Mouse (Mus musculus): ENCODE results near the gene Cyb5r3. TPM values are rescaled to one million over a fixed set of nuclear protein-coding genes. Genes with fewer than 3 reads are reported as not detected.

Cyb5r3 gene
- total RNA-seq, 2 experiments from 2014 or later, result 80.9 to 89.8 TPM

DNA sequence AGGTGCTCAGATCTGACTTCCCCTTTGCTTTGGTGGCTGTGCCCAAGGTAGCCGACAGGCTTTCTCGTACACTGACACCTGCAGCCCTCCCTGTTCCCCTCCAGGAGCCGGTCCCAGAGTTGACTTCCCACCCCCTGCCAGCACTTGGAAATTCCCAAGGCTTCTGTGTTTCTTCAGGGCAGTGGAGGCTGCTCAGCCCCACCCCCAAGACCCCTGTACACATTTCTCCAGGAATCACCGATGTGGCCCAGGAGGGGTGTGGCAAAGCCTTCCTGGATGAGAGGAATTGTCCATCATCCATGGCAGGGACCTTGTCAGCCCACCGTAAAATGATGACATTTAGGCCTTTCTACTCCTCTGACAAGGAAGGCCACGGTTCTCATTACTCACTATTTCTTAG, 61.1 kb downstream of the Cyb5r3 start:
- no peak for DNase-seq (ENCODE audit: low spot score in 2 of 2)

DNA sequence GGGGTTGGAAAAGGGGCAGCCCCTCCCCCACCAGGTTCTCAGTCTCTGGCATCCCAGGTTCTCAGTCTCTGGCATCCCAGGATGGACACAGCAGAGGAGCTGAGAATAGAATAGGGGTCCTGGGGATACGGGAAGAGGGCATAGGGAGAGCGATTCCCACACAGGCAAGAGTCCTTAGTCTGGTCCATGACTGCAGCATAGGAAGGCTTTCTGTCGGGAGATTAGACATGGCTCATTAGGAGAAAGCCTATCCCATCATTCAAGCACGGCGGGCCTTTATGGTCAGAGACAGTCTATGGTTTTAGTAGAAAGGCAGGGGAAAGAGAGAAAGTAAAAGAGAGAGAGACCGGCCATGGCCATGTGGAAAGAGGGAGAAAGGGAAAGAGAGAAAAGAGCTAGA, 64.6 kb downstream of the Cyb5r3 start:
- DNase-seq (ENCODE audit: low spot score in 2 of 2), result no peak

DNA sequence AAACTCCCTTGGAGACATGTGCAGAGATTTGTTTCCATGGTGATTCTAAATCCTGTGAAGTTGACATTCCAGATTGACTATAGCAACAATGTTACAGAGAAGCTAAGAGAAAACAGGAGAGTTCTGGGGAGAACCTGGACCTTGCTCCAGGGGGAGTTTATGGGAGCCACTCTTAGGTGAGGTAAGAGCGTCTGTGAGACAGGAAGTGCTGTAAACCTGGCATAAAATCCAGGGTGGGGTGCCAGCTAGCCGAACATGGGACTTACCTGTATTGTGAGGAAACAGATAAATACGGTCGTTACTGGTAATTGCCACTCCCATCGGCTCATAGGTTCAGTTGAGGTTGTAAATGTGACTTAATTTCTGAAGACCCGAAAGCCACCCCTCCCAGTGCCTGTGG, 66.0 kb downstream of the Cyb5r3 start:
- DNase-seq (ENCODE audit: low spot score in 2 of 2), result no peak

Other genes with a start within 250 kb of the Cyb5r3 start
- 100 to 1,000 TPM; 155 to 157 TPM for gene Tcf20, start 184.7 kb downstream of the Cyb5r3 start, total RNA-seq (2021)
- 1 to 10 TPM; 2.3 to 2.4 TPM for gene Nfam1, start 139.3 kb downstream of the Cyb5r3 start, total RNA-seq (2021)
- gene Serhl, start 83.1 kb downstream of the Cyb5r3 start, total RNA-seq (2021), result 10 to 100 TPM in 1 of 2 experiments, 1 to 10 TPM in 1; 9.0 to 15.0 TPM
- 100 to 1,000 TPM; 128 to 133 TPM for gene Rrp7a, start 49.8 kb downstream of the Cyb5r3 start, total RNA-seq (2021)
- gene Poldip3, start 23.2 kb downstream of the Cyb5r3 start, total RNA-seq (2021), result 10 to 100 TPM; 85.8 to 87.6 TPM
- gene A4galt, start 79.2 kb upstream of the Cyb5r3 start, total RNA-seq (2021), result 1 to 10 TPM; 1.8 to 1.9 TPM
- gene Arfgap3, start 177.7 kb upstream of the Cyb5r3 start, total RNA-seq (2021), result 10 to 100 TPM; 17.1 to 21.1 TPM

Measured in layer of hippocampus, postnatal 14 days (tissue).